Mouse (Mus musculus) midbrain, embryonic 15.5 days (tissue): Measurements from ENCODE around the gene Kcnj6. TPM values are rescaled to one million over a fixed set of nuclear protein-coding genes. Genes with fewer than 3 reads are reported as not detected.

ENCODE experiments used
- ATAC-seq: fragments of 200-750 bp; cut with Nextera tagmentation; replicated peaks from 2 replicates; pipeline ENCODE4 v1.8.0; 2017; ENCODE audit warnings: moderate TSS enrichment
- H3K27ac ChIP-seq: fragments of 300-500 bp; sonication (generic); 2 replicates; pipeline ENCODE4 v1.5.1; 2015; ENCODE audit warnings: mild to moderate bottlenecking, inconsistent platforms
- H3K27me3 ChIP-seq: fragments of 300-500 bp; sonication (generic); replicated peaks from 2 replicates; pipeline ENCODE4 v1.6.1; 2015; ENCODE audit warnings: inconsistent platforms
- H3K36me3 ChIP-seq: fragments of 300-500 bp; sonication (generic); replicated peaks from 2 replicates; pipeline ENCODE4 v1.6.1; 2015; ENCODE audit warnings: inconsistent platforms
- H3K4me1 ChIP-seq: fragments of 300-500 bp; sonication (generic); 2 replicates; pipeline ENCODE4 v1.6.1; 2015; ENCODE audit warnings: inconsistent platforms
- H3K4me2 ChIP-seq: fragments of 300-500 bp; sonication (generic); 2 replicates; pipeline ENCODE4 v1.6.1; 2015; ENCODE audit warnings: inconsistent platforms, mild to moderate bottlenecking, moderate library complexity
- H3K4me3 ChIP-seq: fragments of 300-500 bp; sonication (generic); 2 replicates; pipeline ENCODE4 v1.5.1; 2015; ENCODE audit warnings: mild to moderate bottlenecking, inconsistent platforms
- H3K9ac ChIP-seq: fragments of 300-500 bp; sonication (generic); 2 replicates; pipeline ENCODE4 v1.6.1; 2015; ENCODE audit warnings: mild to moderate bottlenecking, inconsistent platforms
- H3K9me3 ChIP-seq: fragments of 300-500 bp; sonication (generic); 2 replicates; pipeline ENCODE4 v1.6.1; 2016; ENCODE audit warnings: inconsistent platforms
- WGBS: fragments of 180-500 bp; shearing (Covaris S2); methylation state at CpG from one replicate; pipeline ENCODE4 v1.1.7; 2015; ENCODE audit warnings: mixed read lengths; 5-methylcytosine and 5-hydroxymethylcytosine counted together
- polyA plus RNA-seq: library from polyadenylated mRNA; unstranded; fragments of >200 nt; fragmentation: Nextera tagmentation; extraction: Ambion mirVana; gene quantifications from 2 replicates; pipeline ENCODE4 v1.2.1, GENCODE M21; 2015

Gene Kcnj6
- polyA plus RNA-seq, 1 experiment from 2014 or later: 6.8 TPM

DNA sequence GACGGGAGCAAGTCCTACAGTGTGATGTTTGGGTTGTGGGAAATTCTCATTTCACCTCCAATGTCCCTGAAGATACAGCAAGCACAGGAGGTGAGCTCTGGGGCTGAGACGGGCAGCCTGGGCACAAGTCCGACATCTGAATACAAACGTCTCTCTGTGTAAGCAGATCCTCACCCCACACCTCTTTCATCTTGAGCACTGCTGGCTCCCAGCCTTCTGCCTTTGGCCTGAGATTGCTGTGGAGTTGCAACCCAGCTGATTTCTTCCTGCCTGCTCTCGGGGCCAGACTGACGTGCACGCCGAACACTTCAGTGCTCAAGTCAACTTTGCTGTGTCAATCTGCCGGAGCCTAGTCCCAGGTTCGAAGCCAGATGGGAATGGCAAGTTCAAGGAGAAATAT lies 244.7 kb downstream of the Kcnj6 start:
- no peaks in the 10 kb centered on the region for H3K27me3 ChIP-seq
- no peaks in the 10 kb centered on the region for H3K36me3 ChIP-seq
- peaks cover 8% of the 10 kb centered on the region; the same call in 1 of the 2 replicates for H3K4me1 ChIP-seq
- 64% methylated on average over 10 of the region's 10 CpGs for WGBS
- no peaks in the 10 kb centered on the region for H3K9me3 ChIP-seq
- no peak overlapping the region for H3K27ac ChIP-seq
- H3K4me3 ChIP-seq: no peak overlapping the region
- no peak overlapping the region for H3K4me2 ChIP-seq
- ATAC-seq: no peak
- no peak overlapping the region for H3K9ac ChIP-seq

DNA sequence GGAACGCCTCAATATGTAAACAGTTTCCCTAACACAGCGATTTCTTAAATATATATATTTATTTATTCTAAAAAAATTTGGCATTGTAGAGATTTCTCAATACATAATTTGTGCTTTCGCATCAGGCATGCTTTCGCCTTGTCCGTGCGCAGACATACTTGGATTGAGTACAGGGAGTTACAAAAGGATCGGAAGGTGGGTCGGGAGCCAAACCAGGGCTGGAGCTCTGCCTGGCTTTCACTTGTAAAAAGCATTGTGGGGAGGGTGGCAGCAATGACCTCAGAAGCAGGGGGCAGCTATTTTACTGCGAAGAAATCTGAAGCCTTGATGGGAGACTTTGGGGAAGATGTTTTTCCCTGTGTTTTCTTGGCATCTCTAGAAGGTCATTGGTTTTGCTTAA lies 252.5 kb downstream of the Kcnj6 start:
- Histone ChIP-seq H3K4me2 (no peak overlapping the region), H3K9ac (no peak overlapping the region), H3K27me3 (0 out of 2 replicates have a peak, but pooled peaks cover 3% of the 10 kb centered on the region), H3K27ac (no peak overlapping the region), H3K4me3 (no peak overlapping the region), H3K36me3 (no peaks in the 10 kb centered on the region), H3K4me1 (0 out of 2 replicates have a peak, but pooled peaks cover 2% of the 10 kb centered on the region), H3K9me3 (no peaks in the 10 kb centered on the region)
- no peak for ATAC-seq
- WGBS: 73% methylated on average over 9 of the region's 9 CpGs

DNA sequence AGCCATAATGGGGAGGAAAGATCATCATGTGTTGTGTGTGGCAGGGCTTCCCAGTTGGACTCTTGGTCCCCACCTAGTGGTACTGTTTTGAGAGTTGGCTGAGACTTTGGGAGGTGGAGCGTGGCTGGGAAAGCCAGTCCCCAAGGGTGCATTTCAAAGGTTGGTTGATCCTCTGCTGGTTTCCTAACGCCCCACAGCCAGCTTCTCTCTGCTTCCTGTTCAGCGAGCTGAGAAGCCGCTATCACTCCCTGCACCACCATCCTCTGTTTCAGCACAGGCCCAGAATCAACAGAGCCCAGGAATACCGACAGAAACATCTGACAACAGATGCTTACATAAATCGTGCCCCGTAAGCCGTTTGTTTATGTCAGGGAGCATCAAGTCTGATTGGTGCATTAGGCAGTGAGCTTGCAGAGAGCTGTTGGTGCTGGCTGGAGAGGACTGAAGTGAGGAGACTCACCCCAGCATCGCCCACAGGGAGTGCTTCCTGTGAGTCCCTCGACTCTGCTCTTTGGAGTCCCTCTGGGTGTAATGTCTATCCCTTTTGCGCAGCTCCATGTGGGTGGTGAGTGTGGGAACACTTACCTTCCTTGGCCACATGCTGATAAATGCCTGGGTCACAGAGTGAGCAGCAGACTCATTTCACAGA lies 253.5 kb downstream of the Kcnj6 start:
- Histone ChIP-seq H3K36me3 (no peaks in the 10 kb centered on the region), H3K9ac (no peak overlapping the region), H3K4me3 (no peak overlapping the region), H3K27ac (no peak overlapping the region), H3K4me1 (0 out of 2 replicates have a peak, but pooled peaks cover under 1% of the 10 kb centered on the region), H3K9me3 (no peaks in the 10 kb centered on the region), H3K27me3 (0 out of 2 replicates have a peak, but pooled peaks cover 3% of the 10 kb centered on the region), H3K4me2 (peak overlapping the region; percentile 23)
- ATAC-seq: no peak
- 3% methylated on average over 11 of the region's 11 CpGs for WGBS

DNA sequence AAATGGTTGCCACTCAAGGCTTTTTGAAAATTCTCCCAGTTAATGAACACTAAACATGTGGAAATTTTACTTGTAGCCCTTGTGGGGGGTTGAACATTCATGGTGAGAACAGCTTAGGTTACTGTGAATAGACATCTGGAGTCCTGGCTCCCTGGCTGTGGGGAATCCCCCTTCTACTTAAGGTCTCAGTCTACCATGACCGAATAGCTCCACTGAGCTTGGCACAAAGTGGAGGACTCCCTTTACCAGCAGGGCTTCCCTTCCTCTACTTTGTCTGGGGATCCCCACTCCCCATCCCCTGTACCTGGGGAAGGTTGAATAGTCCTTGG lies 260.2 kb downstream of the Kcnj6 start:
- Histone ChIP-seq H3K9me3 (no peaks in the 10 kb centered on the region), H3K36me3 (no peaks in the 10 kb centered on the region), H3K9ac (no peak overlapping the region), H3K27ac (no peak overlapping the region), H3K4me3 (no peak overlapping the region), H3K4me1 (no peaks in the 10 kb centered on the region), H3K4me2 (no peak overlapping the region), H3K27me3 (no peaks in the 10 kb centered on the region)
- 89% methylated on average over 1 of the region's 1 CpGs for WGBS
- no peak for ATAC-seq

DNA sequence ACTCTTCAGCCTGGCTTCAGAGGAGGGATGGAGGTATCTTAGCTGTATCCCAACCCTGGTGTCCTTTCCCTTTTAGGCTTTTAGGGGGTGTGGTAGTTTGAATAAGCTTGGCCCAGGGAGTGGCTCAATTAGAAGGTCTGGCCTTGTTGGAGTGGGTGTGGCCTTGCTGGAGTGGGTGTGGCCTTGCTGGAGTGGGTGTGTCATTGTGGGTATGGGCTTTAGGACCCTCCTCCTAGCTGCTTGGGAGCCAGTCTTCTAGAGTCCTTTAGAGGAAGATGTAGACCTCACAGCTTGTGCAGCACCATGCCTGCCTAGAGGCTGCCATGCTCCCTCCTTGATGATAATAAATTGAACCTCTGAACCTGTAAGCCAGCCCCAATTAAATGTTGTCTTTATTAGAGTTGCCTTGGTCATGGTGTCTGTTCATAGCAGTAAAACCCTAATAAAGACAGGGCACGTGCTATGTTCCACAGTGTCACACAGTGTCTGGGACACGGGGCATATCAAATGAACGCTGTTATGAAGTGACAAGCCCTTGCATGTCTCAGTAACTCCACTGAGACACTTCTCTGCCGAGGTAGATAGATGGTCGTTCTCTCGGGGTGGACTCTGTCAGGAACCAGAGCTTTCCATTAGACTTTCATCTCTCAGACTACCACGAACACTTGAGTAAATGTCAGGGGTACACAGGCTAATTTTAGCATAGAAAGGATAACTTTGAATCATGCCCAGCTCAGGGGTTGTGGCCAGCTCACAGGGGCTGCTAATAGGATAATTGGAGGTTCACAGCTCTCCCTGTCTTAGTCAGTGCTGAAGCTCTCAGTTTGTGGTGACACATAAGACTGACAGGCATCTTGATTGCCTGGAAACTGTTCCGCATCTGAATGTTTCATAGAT lies 260.8 kb downstream of the Kcnj6 start:
- Histone ChIP-seq H3K36me3 (no peaks in the 10 kb centered on the region), H3K4me3 (no peak overlapping the region), H3K4me2 (no peak overlapping the region), H3K27me3 (no peaks in the 10 kb centered on the region), H3K27ac (no peak overlapping the region), H3K9me3 (no peaks in the 10 kb centered on the region), H3K4me1 (no peaks in the 10 kb centered on the region), H3K9ac (no peak overlapping the region)
- 86% methylated on average over 8 of the region's 8 CpGs for WGBS
- ATAC-seq: no peak

DNA sequence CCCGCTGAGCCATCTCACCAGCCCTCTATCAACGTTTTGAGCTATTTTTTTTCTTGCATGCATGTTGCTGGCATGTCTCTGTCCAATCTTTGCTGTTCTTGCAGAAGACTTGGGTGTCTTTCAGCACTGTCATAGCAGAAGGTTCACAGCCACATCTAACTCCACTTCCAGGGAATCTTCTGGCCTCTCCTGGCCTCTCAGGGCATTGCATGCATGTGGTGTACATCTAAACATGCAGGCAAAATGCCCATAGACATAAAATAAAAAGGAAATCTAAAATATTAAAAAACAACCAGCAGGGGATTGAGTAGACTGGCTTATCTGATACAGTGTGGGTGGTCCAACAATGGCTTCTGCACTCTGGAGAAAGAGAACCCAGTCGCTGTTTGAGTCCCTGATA lies 262.0 kb downstream of the Kcnj6 start:
- Histone ChIP-seq H3K4me2 (no peak overlapping the region), H3K9me3 (no peaks in the 10 kb centered on the region), H3K9ac (no peak overlapping the region), H3K4me3 (no peak overlapping the region), H3K36me3 (no peaks in the 10 kb centered on the region), H3K4me1 (no peaks in the 10 kb centered on the region), H3K27ac (no peak overlapping the region), H3K27me3 (no peaks in the 10 kb centered on the region)
- 65% methylated on average over 3 of the region's 3 CpGs for WGBS
- ATAC-seq: no peak

DNA sequence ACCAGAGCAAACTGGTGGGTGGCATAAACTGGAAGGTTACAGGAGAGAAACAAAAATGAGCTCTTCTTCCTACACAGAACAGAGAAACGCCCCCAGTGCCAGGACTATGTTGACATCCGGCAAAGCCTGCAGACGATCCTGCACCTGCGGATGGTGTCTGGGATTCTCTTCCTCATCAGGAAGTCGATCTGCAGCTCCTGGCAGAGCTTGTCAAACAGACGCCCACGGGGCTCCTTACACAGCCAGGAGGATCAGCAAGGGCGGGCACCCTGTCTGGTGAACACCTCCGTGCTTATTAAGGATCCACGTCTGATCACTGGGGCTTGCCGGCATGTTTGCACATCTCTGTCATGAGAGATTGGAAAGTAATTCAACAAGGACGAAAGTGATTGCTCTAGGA lies 266.5 kb downstream of the Kcnj6 start:
- H3K4me2 ChIP-seq: no peak overlapping the region
- H3K9me3 ChIP-seq: no peaks in the 10 kb centered on the region
- no peak overlapping the region for H3K4me3 ChIP-seq
- H3K27ac ChIP-seq: no peak overlapping the region
- H3K9ac ChIP-seq: no peak overlapping the region
- 65% methylated on average over 12 of the region's 12 CpGs for WGBS
- no peak for ATAC-seq
- no peaks in the 10 kb centered on the region for H3K27me3 ChIP-seq
- H3K36me3 ChIP-seq: no peaks in the 10 kb centered on the region
- H3K4me1 ChIP-seq: no peaks in the 10 kb centered on the region

DNA sequence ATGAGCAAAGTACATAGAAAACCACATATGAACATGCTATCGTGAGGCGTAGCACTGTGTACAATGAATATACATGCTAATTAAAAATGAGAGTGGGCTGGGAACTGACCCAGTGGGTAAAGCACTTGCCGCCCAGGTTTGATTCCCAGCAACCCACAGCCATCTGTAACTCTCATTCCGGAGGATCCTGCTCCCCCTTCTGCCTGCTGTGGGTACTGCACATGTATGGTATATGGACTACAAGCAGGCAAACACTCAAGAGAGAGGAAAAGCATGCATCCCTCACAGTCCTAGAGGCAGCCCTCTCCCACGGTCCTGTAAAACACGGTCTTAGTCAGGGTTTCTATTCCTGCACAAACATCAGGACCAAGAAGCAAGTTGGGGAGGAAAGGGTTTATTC lies 268.3 kb downstream of the Kcnj6 start:
- Histone ChIP-seq H3K27me3 (no peaks in the 10 kb centered on the region), H3K27ac (no peak overlapping the region), H3K4me3 (no peak overlapping the region), H3K4me1 (peaks cover 5% of the 10 kb centered on the region; the same call in 1 of the 2 replicates), H3K9me3 (no peaks in the 10 kb centered on the region), H3K36me3 (no peaks in the 10 kb centered on the region), H3K9ac (no peak overlapping the region), H3K4me2 (no peak overlapping the region)
- 87% methylated on average over 6 of the region's 6 CpGs for WGBS
- no peak for ATAC-seq

DNA sequence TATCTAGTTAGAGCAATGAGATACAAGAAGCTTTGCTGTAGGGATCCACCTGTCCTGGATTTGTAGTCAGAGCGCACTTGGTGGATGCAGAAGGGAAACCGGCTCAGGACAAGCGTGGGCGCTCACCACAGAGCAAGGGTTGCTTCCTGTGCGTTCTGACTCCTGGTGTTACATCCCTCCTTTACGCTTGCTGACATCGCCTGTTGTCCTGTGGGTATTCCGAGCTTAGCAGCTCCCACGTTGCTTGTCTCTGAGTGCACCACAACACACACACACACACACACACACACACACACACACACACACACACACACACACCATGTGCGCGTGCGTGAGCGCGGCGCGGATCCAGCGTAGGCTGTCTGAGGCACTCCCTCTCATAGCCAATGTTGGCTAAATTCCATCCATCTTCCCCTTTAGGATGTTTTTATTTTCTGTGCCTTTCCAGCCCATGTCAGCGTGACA lies 272.7 kb downstream of the Kcnj6 start:
- peaks cover 9% of the 10 kb centered on the region for H3K4me1 ChIP-seq
- H3K36me3 ChIP-seq: no peaks in the 10 kb centered on the region
- no peaks in the 10 kb centered on the region for H3K27me3 ChIP-seq
- H3K27ac ChIP-seq: peak overlapping the region; percentile 96
- ATAC-seq: peak; percentile 73
- H3K4me3 ChIP-seq: peak overlapping the region; percentile 59
- peak overlapping the region; percentile 64 for H3K9ac ChIP-seq
- H3K9me3 ChIP-seq: no peaks in the 10 kb centered on the region
- WGBS: under 1% methylated on average over 15 of the region's 18 CpGs
- H3K4me2 ChIP-seq: peak overlapping the region; percentile 93

DNA sequence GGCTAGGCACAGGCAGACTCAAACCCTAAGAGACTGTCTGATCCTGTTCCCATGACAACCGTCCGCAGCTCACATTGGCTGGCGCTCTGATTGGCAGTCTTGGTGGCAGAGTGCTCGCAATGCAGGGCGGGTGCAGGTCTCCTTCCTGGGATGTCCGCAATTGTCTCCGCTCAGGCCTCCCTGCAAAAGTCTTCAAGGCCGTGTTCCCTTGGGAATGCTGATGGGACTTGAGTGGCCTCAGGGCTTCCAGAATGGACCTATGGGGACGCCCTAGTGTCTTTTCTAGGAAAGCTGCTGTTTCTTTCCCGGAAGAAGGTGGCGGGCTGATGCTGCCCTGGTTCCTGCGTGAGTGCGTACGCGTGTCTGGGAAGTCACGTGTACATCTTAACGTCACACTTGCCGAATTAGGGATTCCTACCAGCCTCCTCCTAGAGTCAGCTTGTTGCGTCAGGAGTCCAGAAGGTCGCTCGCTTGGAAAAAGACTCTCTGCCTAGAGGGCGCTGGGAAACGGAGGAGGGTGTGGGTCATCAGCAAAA lies 273.4 kb downstream of the Kcnj6 start:
- ATAC-seq: peak; percentile 98
- H3K4me1 ChIP-seq: peaks cover 9% of the 10 kb centered on the region
- peak overlapping the region; percentile 64 for H3K9ac ChIP-seq
- WGBS: 0% methylated on average over 23 of the region's 23 CpGs
- no peaks in the 10 kb centered on the region for H3K36me3 ChIP-seq
- no peaks in the 10 kb centered on the region for H3K27me3 ChIP-seq
- H3K4me2 ChIP-seq: peak overlapping the region; percentile 93
- H3K9me3 ChIP-seq: no peaks in the 10 kb centered on the region
- H3K27ac ChIP-seq: peak overlapping the region; percentile 96
- H3K4me3 ChIP-seq: peak overlapping the region; percentile 59

DNA sequence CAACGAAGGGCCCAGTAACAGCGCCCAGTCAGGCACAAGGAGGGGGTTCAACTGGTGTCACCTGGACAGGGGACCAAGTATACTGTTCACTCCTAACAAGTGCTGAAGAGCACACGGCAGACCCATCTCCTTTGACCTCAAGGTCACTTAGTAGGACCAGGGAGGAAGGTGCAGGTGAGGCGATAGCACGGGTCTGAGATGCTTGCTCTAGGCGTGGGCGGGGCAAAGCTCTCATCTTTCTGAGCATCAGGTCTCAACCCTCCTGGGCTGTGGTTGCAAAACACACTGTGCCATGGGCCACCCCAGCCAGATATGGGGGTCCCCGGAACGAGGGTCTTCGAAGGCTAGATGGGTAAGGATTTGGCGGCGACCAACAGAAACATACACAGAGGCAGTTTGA lies 274.6 kb downstream of the Kcnj6 start:
- Histone ChIP-seq H3K36me3 (no peaks in the 10 kb centered on the region), H3K4me3 (no peak overlapping the region), H3K27ac (no peak overlapping the region), H3K27me3 (no peaks in the 10 kb centered on the region), H3K4me1 (peaks cover 9% of the 10 kb centered on the region), H3K9ac (no peak overlapping the region), H3K9me3 (no peaks in the 10 kb centered on the region), H3K4me2 (no peak overlapping the region)
- no peak for ATAC-seq
- WGBS: 82% methylated on average over 12 of the region's 12 CpGs

DNA sequence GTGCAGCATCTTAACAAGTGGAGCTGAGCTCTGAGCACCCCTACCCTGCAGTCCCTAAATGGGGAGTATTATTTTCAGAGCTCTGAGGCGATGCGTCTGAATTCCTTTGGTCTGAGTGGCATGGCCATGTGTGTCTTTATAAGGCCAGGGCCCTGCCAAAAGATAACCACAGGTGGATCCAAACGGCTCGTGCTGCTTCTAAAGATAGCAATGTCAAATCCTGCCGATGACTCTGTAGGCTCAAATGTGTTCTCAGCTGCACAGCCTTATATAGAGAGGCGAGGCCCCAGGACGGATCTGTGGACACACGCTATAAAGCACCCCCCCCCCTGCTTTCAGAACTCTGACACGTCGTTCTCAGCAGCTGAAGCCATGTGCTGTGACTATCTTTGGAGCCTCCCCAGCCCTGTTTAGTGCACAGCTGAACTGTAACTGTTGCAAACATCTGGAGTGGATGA lies 275.9 kb downstream of the Kcnj6 start:
- Histone ChIP-seq H3K4me2 (no peak overlapping the region), H3K4me3 (no peak overlapping the region), H3K27me3 (no peaks in the 10 kb centered on the region), H3K9me3 (no peaks in the 10 kb centered on the region), H3K9ac (no peak overlapping the region), H3K36me3 (no peaks in the 10 kb centered on the region), H3K4me1 (peaks cover 9% of the 10 kb centered on the region), H3K27ac (no peak overlapping the region)
- ATAC-seq: no peak
- WGBS: 85% methylated on average over 10 of the region's 10 CpGs
